Mouse (Mus musculus): ENCODE measurements at regions not wholly inside any gene's neighbourhood (a gene's known extent, or its start where the extent isn't known, plus 50 kb on each side); places are given as distances from the start of the nearest gene placed in this dataset.

- Histone ChIP-seq H3K27me3 (no peaks in the 10 kb centered on the region), H3K4me1 (replicated peaks) (0 out of 2 replicates have a peak, but pooled peaks cover 6% of the 10 kb centered on the region), H3K36me3 (no peaks in the 10 kb centered on the region), H3K9ac (no peak overlapping the region), H3K4me2 (no peak overlapping the region), H3K4me3 (no peak overlapping the region), H3K27ac (replicated peaks) (no peak overlapping the region), H3K9me3 (no peaks in the 10 kb centered on the region; the same call in 1 of the 2 replicates)
- no peak for ATAC-seq (ENCODE audit: low read depth)
- WGBS: 92% methylated on average over 2 of the region's 2 CpGs
Observed at GRCm38 (mm10) chr8:36004387-36004786, 238.8 kb downstream of the Gm19410 start.

DNA sequence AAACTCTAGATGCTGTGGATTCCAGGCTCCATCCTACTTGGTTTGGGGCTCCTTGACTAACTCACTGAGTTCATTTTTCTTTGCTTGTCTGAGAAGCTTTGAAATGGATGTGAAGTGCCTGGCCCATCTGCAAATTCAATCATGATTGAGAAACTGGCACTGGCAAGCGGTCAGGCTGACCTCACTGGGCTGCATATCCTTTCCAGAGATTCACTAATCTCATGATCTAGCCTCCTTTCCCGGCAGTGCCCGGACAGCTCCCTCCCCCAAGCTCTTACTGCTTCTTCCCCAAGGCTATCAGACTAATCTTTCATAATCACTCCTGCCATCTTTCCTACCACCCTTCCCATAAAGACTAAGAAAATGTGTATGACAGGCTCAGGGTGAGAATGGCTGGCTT lies 239.9 kb downstream of the Gm19410 start:
- H3K4me3 ChIP-seq: no peak overlapping the region
- H3K27ac ChIP-seq (replicated peaks): no peak overlapping the region
- H3K27me3 ChIP-seq: no peaks in the 10 kb centered on the region
- H3K9ac ChIP-seq: no peak overlapping the region
- H3K36me3 ChIP-seq: no peaks in the 10 kb centered on the region
- H3K4me2 ChIP-seq: no peak overlapping the region
- WGBS: 73% methylated on average over 3 of the region's 3 CpGs
- no peaks in the 10 kb centered on the region; the same call in 1 of the 2 replicates for H3K9me3 ChIP-seq
- ATAC-seq (ENCODE audit: low read depth): no peak
- H3K4me1 ChIP-seq (replicated peaks): 0 out of 2 replicates have a peak, but pooled peaks cover 6% of the 10 kb centered on the region

DNA sequence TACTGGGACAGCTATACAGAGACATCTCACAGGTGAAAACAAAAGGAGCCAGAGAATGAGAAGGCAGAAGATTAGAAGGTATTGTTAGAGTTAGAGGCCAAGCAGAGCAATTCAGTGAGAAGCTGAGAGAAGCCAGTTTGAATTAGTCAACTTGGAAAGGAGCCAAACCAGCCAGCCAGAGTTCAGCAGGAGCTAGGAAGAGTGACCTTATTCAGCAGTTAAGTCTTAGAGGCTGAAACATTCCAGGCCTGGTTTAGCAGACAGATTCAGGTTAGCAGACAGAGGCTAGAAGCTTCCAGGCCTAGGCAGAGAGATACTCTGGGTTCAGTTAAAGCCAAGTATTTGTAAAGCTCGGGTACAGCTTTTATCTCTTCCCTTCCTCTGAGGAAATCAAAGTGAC lies 242.1 kb downstream of the Gm19410 start:
- no peak for ATAC-seq (ENCODE audit: low read depth)
- H3K4me1 ChIP-seq (replicated peaks): 0 out of 2 replicates have a peak, but pooled peaks cover 3% of the 10 kb centered on the region
- no peak overlapping the region for H3K9ac ChIP-seq
- H3K27ac ChIP-seq (replicated peaks): no peak overlapping the region
- H3K4me3 ChIP-seq: no peak overlapping the region
- H3K36me3 ChIP-seq: no peaks in the 10 kb centered on the region
- H3K27me3 ChIP-seq: no peaks in the 10 kb centered on the region
- H3K4me2 ChIP-seq: no peak overlapping the region
- 91% methylated on average over 1 of the region's 1 CpGs for WGBS
- H3K9me3 ChIP-seq: no peaks in the 10 kb centered on the region; the same call in 1 of the 2 replicates

DNA sequence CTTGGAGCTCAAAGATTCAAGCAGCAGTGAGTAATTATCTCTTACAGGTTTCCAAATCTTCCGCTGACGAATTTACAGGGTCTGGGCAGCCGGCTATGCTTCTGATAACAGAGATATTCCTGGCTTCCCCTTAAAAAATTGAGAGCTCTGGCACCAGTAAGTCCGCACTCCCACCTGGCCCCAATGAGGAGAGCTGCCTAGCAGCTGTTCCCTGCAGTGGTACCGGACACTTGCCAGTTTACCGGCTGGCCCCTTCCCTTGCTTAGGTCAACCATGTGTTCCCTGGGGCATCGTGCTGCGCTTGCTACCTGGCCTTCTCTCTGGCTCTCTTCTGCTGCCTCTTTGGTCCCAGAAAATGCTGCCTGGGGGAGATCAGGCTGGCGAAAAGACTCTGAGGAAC lies 244.0 kb downstream of the Gm19410 start:
- no peaks in the 10 kb centered on the region for H3K27me3 ChIP-seq
- ATAC-seq (ENCODE audit: low read depth): no peak
- no peaks in the 10 kb centered on the region; the same call in 1 of the 2 replicates for H3K9me3 ChIP-seq
- H3K4me2 ChIP-seq: no peak overlapping the region
- peaks cover 8% of the 10 kb centered on the region for H3K4me1 ChIP-seq (replicated peaks)
- no peak overlapping the region for H3K27ac ChIP-seq (replicated peaks)
- H3K36me3 ChIP-seq: no peaks in the 10 kb centered on the region
- WGBS: 72% methylated on average over 9 of the region's 9 CpGs
- H3K4me3 ChIP-seq: no peak overlapping the region
- H3K9ac ChIP-seq: no peak overlapping the region

DNA sequence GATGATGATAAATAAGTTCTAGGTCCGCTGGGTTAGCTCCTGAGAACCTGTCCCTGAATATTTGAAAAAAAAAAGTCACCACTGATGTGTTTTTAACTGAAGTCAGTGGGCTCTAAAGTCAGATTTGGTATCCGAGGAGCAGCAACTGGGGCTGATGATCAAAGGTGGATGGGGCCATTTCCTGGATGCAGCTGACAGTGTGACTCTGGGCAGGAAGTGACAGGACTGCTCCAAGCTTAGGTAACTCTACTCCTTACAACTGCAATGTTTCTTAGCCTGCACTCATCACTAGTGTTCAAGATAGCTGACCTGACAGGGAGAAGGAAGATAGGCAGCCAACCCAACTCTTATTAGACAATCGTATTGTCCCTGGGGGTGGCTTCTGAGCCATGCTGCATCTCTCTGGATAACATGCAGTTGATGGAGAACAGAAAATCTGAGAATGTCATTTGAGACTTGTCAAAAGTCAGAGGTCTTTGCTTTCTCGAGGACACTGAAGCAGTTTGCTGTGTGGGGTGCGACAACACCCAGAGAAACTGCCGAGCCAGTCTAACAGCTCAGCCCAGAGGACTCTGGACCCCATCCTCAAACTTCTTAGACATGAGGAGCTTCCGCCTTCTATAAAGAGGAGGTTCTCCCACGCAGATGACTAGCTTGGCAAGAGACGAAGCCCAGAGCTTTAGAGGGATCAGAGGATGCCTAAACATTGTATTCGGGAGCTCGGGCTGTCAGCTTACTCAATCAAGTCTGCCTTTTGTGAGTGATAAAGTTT lies 245.0 kb downstream of the Gm19410 start:
- Histone ChIP-seq H3K9me3 (no peaks in the 10 kb centered on the region; the same call in 1 of the 2 replicates), H3K27ac (replicated peaks) (no peak overlapping the region), H3K4me1 (replicated peaks) (peaks cover 19% of the 10 kb centered on the region), H3K9ac (no peak overlapping the region), H3K36me3 (no peaks in the 10 kb centered on the region), H3K27me3 (no peaks in the 10 kb centered on the region), H3K4me3 (no peak overlapping the region), H3K4me2 (no peak overlapping the region)
- WGBS: 84% methylated on average over 11 of the region's 11 CpGs
- ATAC-seq (ENCODE audit: low read depth): no peak

- ATAC-seq (ENCODE audit: low read depth): no peak
- WGBS: 43% methylated on average over 8 of the region's 8 CpGs
- Histone ChIP-seq H3K4me2 (no peak overlapping the region), H3K9ac (no peak overlapping the region), H3K4me3 (no peak overlapping the region), H3K27ac (replicated peaks) (peak overlapping the region; percentile 33), H3K4me1 (replicated peaks) (peaks cover 47% of the 10 kb centered on the region), H3K9me3 (no peaks in the 10 kb centered on the region), H3K27me3 (no peaks in the 10 kb centered on the region), H3K36me3 (no peaks in the 10 kb centered on the region)
Observed at GRCm38 (mm10) chr8:36014862-36015261, 249.3 kb downstream of the Gm19410 start.

GRCm38 (mm10) chr8:36016321-36017114 lies 250.9 kb downstream of the Gm19410 start:
- no peaks in the 10 kb centered on the region for H3K36me3 ChIP-seq
- no peak overlapping the region for H3K4me3 ChIP-seq
- WGBS: 51% methylated on average over 20 of the region's 20 CpGs
- H3K4me1 ChIP-seq (replicated peaks): peaks cover 47% of the 10 kb centered on the region
- H3K4me2 ChIP-seq: no peak overlapping the region
- no peaks in the 10 kb centered on the region for H3K27me3 ChIP-seq
- H3K27ac ChIP-seq (replicated peaks): peak overlapping the region; percentile 74
- peak; percentile 45 for ATAC-seq (ENCODE audit: low read depth)
- no peaks in the 10 kb centered on the region for H3K9me3 ChIP-seq
- no peak overlapping the region for H3K9ac ChIP-seq

DNA sequence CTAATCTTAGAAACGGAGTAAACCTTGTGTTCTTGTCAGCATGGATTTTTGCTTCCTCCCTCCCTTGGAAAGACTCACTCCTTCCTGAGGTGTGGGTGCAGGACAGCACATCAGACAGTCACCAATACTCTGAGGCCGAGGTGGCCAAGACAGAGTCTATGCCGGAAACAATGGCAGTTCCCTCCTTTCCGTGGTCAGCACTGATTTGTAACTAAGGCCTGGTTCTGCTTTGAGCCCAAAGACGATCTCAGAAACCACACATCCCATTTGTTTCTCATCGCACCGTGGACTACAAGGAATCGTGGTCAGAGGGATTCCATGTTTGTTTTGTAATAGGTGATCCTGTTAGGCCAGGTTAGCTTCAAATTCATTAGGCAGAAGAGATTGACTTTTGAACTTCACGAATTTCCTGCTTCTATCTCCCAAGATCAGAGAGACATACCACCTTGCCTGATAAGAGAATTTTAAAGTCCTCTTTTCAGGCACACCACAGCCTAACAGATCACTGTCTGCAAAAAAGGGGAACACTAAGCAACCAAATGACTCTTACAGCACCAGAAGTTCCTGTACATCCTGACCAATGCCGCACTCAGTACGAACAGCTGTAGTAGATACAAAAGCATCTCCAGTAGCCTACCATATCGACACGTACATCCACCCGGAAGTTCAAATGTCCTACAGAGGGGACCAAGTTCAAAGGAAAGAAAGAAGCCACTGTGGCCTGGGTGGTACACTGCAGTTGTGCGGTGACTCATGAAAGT lies 253.6 kb downstream of the Gm19410 start:
- H3K27ac ChIP-seq (replicated peaks): no peak overlapping the region

GRCm38 (mm10) chr8:36019895-36020294 lies 254.3 kb downstream of the Gm19410 start:
- no peaks in the 10 kb centered on the region for H3K36me3 ChIP-seq
- WGBS: 95% methylated on average over 7 of the region's 7 CpGs
- ATAC-seq (ENCODE audit: low read depth): no peak
- H3K27ac ChIP-seq (replicated peaks): no peak overlapping the region
- no peak overlapping the region for H3K4me2 ChIP-seq
- no peak overlapping the region for H3K4me3 ChIP-seq
- no peaks in the 10 kb centered on the region for H3K27me3 ChIP-seq
- H3K9ac ChIP-seq: no peak overlapping the region
- H3K4me1 ChIP-seq (replicated peaks): peaks cover 36% of the 10 kb centered on the region
- H3K9me3 ChIP-seq: no peaks in the 10 kb centered on the region

More for the DNA sequence above, 253.6 kb downstream of the Gm19410 start:
- no peak overlapping the region for H3K4me3 ChIP-seq
- no peak overlapping the region for H3K9ac ChIP-seq
- H3K4me1 ChIP-seq (replicated peaks): peaks cover 43% of the 10 kb centered on the region
- no peaks in the 10 kb centered on the region for H3K9me3 ChIP-seq
- WGBS: 78% methylated on average over 15 of the region's 15 CpGs
- H3K27me3 ChIP-seq: no peaks in the 10 kb centered on the region
- H3K36me3 ChIP-seq: no peaks in the 10 kb centered on the region
- H3K4me2 ChIP-seq: no peak overlapping the region
- ATAC-seq (ENCODE audit: low read depth): no peak

DNA sequence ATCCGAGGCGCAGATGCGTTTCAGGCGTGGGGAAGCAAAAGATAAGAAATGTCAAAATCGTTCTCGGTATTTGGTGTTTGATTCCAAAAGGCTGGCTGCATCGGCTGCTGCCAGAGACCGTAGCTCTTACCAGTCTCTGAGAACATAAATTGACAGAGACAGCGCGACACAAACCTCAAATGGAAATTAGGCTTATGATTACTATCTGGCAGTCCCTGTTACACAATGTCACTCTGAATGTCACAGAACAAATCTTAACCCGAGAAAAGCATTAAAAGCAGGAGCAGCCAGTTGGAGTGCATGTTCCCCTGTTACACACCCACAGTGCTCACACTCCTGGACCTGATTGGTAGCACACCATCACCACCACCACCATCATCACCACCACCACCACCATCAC lies 262.0 kb downstream of the Gm19410 start:
- H3K27me3 ChIP-seq: no peaks in the 10 kb centered on the region
- ATAC-seq (ENCODE audit: low read depth): no peak
- no peaks in the 10 kb centered on the region for H3K9me3 ChIP-seq
- H3K9ac ChIP-seq: no peak overlapping the region
- H3K36me3 ChIP-seq: no peaks in the 10 kb centered on the region
- H3K27ac ChIP-seq (replicated peaks): no peak overlapping the region
- WGBS: 90% methylated on average over 11 of the region's 11 CpGs
- no peak overlapping the region for H3K4me3 ChIP-seq
- H3K4me2 ChIP-seq: no peak overlapping the region
- H3K4me1 ChIP-seq (replicated peaks): 0 out of 2 replicates have a peak, but pooled peaks cover 3% of the 10 kb centered on the region

- H3K9me3 ChIP-seq: no peaks in the 10 kb centered on the region
- no peak overlapping the region for H3K27ac ChIP-seq (replicated peaks)
- H3K27me3 ChIP-seq: no peaks in the 10 kb centered on the region
- WGBS: 91% methylated on average over 9 of the region's 9 CpGs
- no peak overlapping the region for H3K4me3 ChIP-seq
- H3K4me2 ChIP-seq: no peak overlapping the region
- no peak for ATAC-seq (ENCODE audit: low read depth)
- H3K9ac ChIP-seq: no peak overlapping the region
- H3K36me3 ChIP-seq: no peaks in the 10 kb centered on the region
- H3K4me1 ChIP-seq (replicated peaks): 0 out of 2 replicates have a peak, but pooled peaks cover 5% of the 10 kb centered on the region
Observed at GRCm38 (mm10) chr8:36028121-36028955, 262.7 kb downstream of the Gm19410 start.
